Mouse (Mus musculus) liver, embryonic 11.5 days (tissue): ENCODE data around the gene Me3. TPM values are rescaled to one million over a fixed set of nuclear protein-coding genes. Genes with fewer than 3 reads are reported as not detected.

Experiments used
- ATAC-seq: fragments of 200-750 bp; cut with Nextera tagmentation; replicated peaks from 2 replicates; pipeline ENCODE4 v1.8.0; 2017; ENCODE audit warnings: moderate number of reproducible peaks, mild to moderate bottlenecking, moderate TSS enrichment, moderate library complexity; ENCODE audit not compliant: low FRiP score
- DNase-seq: peaks from one replicate; pipeline ENCODE4 v3.0.0-alpha.2; 2017; ENCODE audit warnings: low spot score
- H3K27ac ChIP-seq: fragments of 300-500 bp; sonication (generic); 2 replicates; pipeline ENCODE4 v1.5.1; 2014; ENCODE audit warnings: mild to moderate bottlenecking, low read depth, low read length, control low read depth
- H3K27me3 ChIP-seq: fragments of 300-500 bp; sonication (generic); replicated peaks from 2 replicates; pipeline ENCODE4 v1.6.1; 2014; ENCODE audit warnings: low read length, mixed read lengths; ENCODE audit not compliant: control insufficient read depth, insufficient read depth
- H3K36me3 ChIP-seq: fragments of 300-500 bp; sonication (generic); 2 replicates; pipeline ENCODE4 v1.6.1; 2014; ENCODE audit warnings: mild to moderate bottlenecking, low read length, moderate library complexity, mixed read lengths; ENCODE audit not compliant: control insufficient read depth, insufficient read depth
- H3K4me1 ChIP-seq: fragments of 300-500 bp; sonication (generic); replicated peaks from 2 replicates; pipeline ENCODE4 v1.6.1; 2014; ENCODE audit warnings: low read length, mixed read lengths; ENCODE audit not compliant: control insufficient read depth, insufficient read depth
- H3K4me2 ChIP-seq: fragments of 300-500 bp; sonication (generic); 2 replicates; pipeline ENCODE4 v1.6.1; 2014; ENCODE audit warnings: mild to moderate bottlenecking, control low read depth, moderate library complexity
- H3K4me3 ChIP-seq: fragments of 300-500 bp; sonication (generic); 2 replicates; pipeline ENCODE4 v1.5.1; 2014; ENCODE audit warnings: low read depth, low read length, control low read depth
- H3K9ac ChIP-seq: fragments of 300-500 bp; sonication (generic); 2 replicates; pipeline ENCODE4 v1.6.1; 2014; ENCODE audit warnings: low read depth, low read length, control low read depth
- H3K9me3 ChIP-seq: fragments of 300-500 bp; sonication (generic); 2 replicates; pipeline ENCODE4 v1.6.1; 2016; ENCODE audit warnings: low read length, inconsistent platforms, mixed read lengths; ENCODE audit not compliant: control insufficient read depth
- WGBS: fragments of 180-500 bp; shearing (Covaris S2); extraction: QIAGEN DNeasy Blood & Tissue Kit; methylation state at CpG from one replicate; pipeline ENCODE4 v1.1.7; 2014; 5-methylcytosine and 5-hydroxymethylcytosine counted together
- polyA plus RNA-seq: library from polyadenylated mRNA; unstranded; fragments of >200 nt; fragmentation: Nextera tagmentation; extraction: Ambion mirVana; gene quantifications from 2 replicates; pipeline ENCODE4 v1.2.1, GENCODE M21; 2014

Gene Me3
- polyA plus RNA-seq, 1 experiment from 2014 or later = 0.22 TPM

- Histone ChIP-seq H3K4me1 (no peaks in the 10 kb centered on the region), H3K9ac (no peak overlapping the region), H3K27ac (no peak overlapping the region), H3K4me3 (no peak overlapping the region), H3K9me3 (no peaks in the 10 kb centered on the region), H3K27me3 (no peaks in the 10 kb centered on the region), H3K4me2 (no peak overlapping the region), H3K36me3 (no peaks in the 10 kb centered on the region)
- ATAC-seq = no peak
- 54% methylated on average over 1 of the region's 1 CpGs for WGBS
- DNase-seq = no peak
These were observed 68.3 kb downstream of the Me3 start for GRCm38 (mm10) chr7:89700511-89700910.

- H3K9me3 ChIP-seq = no peaks in the 10 kb centered on the region
- ATAC-seq = no peak
- WGBS = 52% methylated on average over 2 of the region's 2 CpGs
These were observed 78.6 kb downstream of the Me3 start for GRCm38 (mm10) chr7:89710776-89711175.

DNA sequence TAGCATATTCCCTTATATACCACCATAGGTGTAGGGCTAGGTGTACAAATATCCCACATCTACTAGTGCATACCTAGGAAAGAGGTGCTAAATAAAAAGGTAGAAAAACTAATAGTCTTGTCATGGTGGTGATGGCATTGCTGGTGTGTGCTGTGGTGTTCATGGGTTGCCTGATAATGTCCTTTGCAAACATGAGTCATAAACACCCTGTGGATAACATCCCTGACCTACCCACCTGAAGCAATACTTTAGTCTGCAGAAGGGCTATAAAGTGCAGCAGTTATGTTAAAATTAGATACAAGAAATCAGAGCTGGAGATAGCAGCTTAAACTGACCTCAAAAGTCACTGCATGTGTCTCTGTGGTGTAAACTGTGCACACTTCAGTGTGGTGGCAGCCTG is 80.9 kb downstream of the Me3 start:
- DNase-seq (no peak), ATAC-seq (no peak)
- Histone ChIP-seq H3K9ac (no peak overlapping the region), H3K36me3 (no peaks in the 10 kb centered on the region), H3K27me3 (no peaks in the 10 kb centered on the region), H3K9me3 (no peaks in the 10 kb centered on the region), H3K4me1 (no peaks in the 10 kb centered on the region), H3K4me3 (no peak overlapping the region), H3K27ac (no peak overlapping the region), H3K4me2 (no peak overlapping the region)

More at GRCm38 (mm10) chr7:89710776-89711175, 78.6 kb downstream of the Me3 start:
- H3K27ac ChIP-seq = no peak overlapping the region
- no peak overlapping the region for H3K4me3 ChIP-seq
- no peaks in the 10 kb centered on the region for H3K27me3 ChIP-seq
- no peak overlapping the region for H3K9ac ChIP-seq
- no peak for DNase-seq
- no peaks in the 10 kb centered on the region for H3K4me1 ChIP-seq
- no peaks in the 10 kb centered on the region for H3K36me3 ChIP-seq
- no peak overlapping the region for H3K4me2 ChIP-seq

- Histone ChIP-seq H3K36me3 (no peaks in the 10 kb centered on the region), H3K9me3 (no peaks in the 10 kb centered on the region), H3K27me3 (no peaks in the 10 kb centered on the region), H3K4me2 (no peak overlapping the region), H3K4me3 (no peak overlapping the region), H3K4me1 (no peaks in the 10 kb centered on the region), H3K27ac (no peak overlapping the region), H3K9ac (no peak overlapping the region)
- 76% methylated on average over 3 of the region's 3 CpGs for WGBS
- DNase-seq (no peak), ATAC-seq (no peak)
These were observed 84.0 kb downstream of the Me3 start for GRCm38 (mm10) chr7:89716226-89716625.

DNA sequence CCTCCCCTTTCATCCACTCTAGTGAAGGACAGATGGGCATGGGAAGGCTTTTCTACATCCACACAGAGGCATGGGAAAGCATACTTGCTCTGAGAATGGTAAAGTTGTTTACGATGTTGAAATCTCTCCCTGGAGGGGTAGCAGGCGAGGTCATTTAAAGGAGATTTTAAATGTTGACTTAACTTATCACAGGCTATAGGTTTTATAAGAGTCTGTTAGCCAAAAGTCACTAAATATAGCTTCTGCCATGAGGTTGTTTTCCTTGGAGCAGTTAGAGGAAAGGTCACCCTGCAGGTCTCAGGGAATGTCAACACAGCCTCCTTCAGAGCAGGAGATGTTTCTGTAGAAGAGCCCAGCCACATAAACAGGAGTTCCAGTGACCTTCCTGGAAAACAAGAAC is 85.3 kb downstream of the Me3 start:
- Histone ChIP-seq H3K4me2 (no peak overlapping the region), H3K36me3 (no peaks in the 10 kb centered on the region), H3K9ac (no peak overlapping the region), H3K9me3 (no peaks in the 10 kb centered on the region), H3K4me1 (no peaks in the 10 kb centered on the region), H3K4me3 (no peak overlapping the region), H3K27ac (no peak overlapping the region), H3K27me3 (no peaks in the 10 kb centered on the region)
- DNase-seq = no peak
- ATAC-seq = no peak
- 50% methylated on average over 2 of the region's 2 CpGs for WGBS

GRCm38 (mm10) chr7:89718264-89718663 is 86.1 kb downstream of the Me3 start:
- Histone ChIP-seq H3K27ac (no peak overlapping the region), H3K4me1 (no peaks in the 10 kb centered on the region), H3K4me3 (no peak overlapping the region), H3K4me2 (no peak overlapping the region), H3K9me3 (no peaks in the 10 kb centered on the region), H3K27me3 (no peaks in the 10 kb centered on the region), H3K36me3 (no peaks in the 10 kb centered on the region), H3K9ac (no peak overlapping the region)
- DNase-seq (no peak), ATAC-seq (no peak)
- WGBS = 57% methylated on average over 2 of the region's 2 CpGs

DNA sequence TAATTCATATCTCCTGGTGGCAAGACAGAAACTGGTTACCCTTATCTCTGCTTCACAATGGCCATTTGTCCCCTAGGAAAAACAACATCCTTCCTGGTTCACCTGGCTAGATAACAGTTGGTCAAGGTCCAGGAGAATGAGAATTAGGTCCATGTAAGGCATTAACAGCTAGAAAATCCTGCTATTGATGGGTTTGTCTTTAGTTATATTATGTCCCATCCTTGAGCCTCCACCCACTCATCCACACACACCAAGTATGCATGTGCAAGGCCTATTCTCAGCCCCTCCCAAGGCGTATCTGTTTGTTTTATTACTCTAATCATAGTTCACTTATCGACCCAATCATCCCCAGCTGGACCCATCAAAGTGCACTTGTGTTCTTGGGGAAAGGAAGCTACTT is 88.1 kb downstream of the Me3 start:
- Histone ChIP-seq H3K9ac (no peak overlapping the region), H3K9me3 (no peaks in the 10 kb centered on the region), H3K4me3 (no peak overlapping the region), H3K4me2 (no peak overlapping the region), H3K4me1 (no peaks in the 10 kb centered on the region), H3K27me3 (no peaks in the 10 kb centered on the region), H3K27ac (no peak overlapping the region), H3K36me3 (no peaks in the 10 kb centered on the region)
- no peak for DNase-seq
- ATAC-seq = no peak
- WGBS = 79% methylated on average over 2 of the region's 2 CpGs

DNA sequence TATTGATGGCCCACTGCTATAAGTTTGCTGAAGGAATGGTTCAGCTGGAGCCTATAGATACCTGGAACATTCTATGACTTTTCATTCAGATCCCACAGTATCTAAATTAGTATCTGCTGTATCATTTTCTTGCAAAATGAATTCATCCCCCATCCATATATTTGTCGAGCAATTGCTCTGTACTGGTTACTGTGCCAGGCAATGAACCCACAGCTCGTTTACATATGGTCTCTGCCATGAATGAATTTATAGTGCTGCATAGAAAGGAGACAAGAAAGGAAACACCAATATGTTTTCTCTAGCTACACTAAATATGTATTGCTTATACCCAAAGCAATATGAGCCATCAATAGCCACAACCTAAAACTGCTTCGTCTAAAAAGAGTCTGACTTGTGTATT is 94.5 kb downstream of the Me3 start:
- Histone ChIP-seq H3K36me3 (no peaks in the 10 kb centered on the region), H3K27ac (no peak overlapping the region), H3K9me3 (no peaks in the 10 kb centered on the region), H3K27me3 (no peaks in the 10 kb centered on the region), H3K4me1 (no peaks in the 10 kb centered on the region), H3K9ac (no peak overlapping the region), H3K4me2 (no peak overlapping the region), H3K4me3 (no peak overlapping the region)
- ATAC-seq = no peak
- DNase-seq = no peak
- whole genome bisulfite sequencing = 74% methylated on average over 3 of the region's 3 CpGs

GRCm38 (mm10) chr7:89727615-89728014 is 95.4 kb downstream of the Me3 start:
- H3K4me2 ChIP-seq = no peak overlapping the region
- H3K27me3 ChIP-seq = no peaks in the 10 kb centered on the region
- H3K36me3 ChIP-seq = no peaks in the 10 kb centered on the region
- DNase-seq = no peak
- no peak overlapping the region for H3K9ac ChIP-seq
- no peaks in the 10 kb centered on the region for H3K4me1 ChIP-seq
- no peaks in the 10 kb centered on the region for H3K9me3 ChIP-seq
- no peak for ATAC-seq
- 77% methylated on average over 1 of the region's 1 CpGs for WGBS
- no peak overlapping the region for H3K4me3 ChIP-seq
- H3K27ac ChIP-seq = no peak overlapping the region
